Mouse (Mus musculus) limb, embryonic 11.5 days (tissue): Measurements from ENCODE around the gene Slc17a7. TPM values are rescaled to one million over a fixed set of nuclear protein-coding genes. Genes with fewer than 3 reads are reported as not detected.

Source experiments
- ATAC-seq: fragments of 200-750 bp; cut with Nextera tagmentation; 2 replicates; pipeline ENCODE4 v1.8.0; 2017; ENCODE audit warnings: low read depth; ENCODE audit not compliant: insufficient number of reproducible peaks, low FRiP score, low TSS enrichment
- DNase-seq: peaks from one replicate; pipeline ENCODE4 v3.0.0-alpha.2; 2015; ENCODE audit warnings: low spot score
- H3K27ac ChIP-seq: fragments of 300-500 bp; sonication (generic); replicated peaks from 2 replicates; pipeline ENCODE4 v1.5.1; 2014; ENCODE audit warnings: low read depth, mild to moderate bottlenecking, low read length
- H3K27me3 ChIP-seq: fragments of 300-500 bp; sonication (generic); 2 replicates; pipeline ENCODE4 v1.6.1; 2014; ENCODE audit warnings: mild to moderate bottlenecking, low read length, mixed read lengths; ENCODE audit not compliant: control insufficient read depth, insufficient read depth
- H3K36me3 ChIP-seq: fragments of 300-500 bp; sonication (generic); 2 replicates; pipeline ENCODE4 v1.6.1; 2014; ENCODE audit warnings: mild to moderate bottlenecking, low read length, moderate library complexity, mixed read lengths; ENCODE audit not compliant: control insufficient read depth, insufficient read depth
- H3K4me1 ChIP-seq: fragments of 300-500 bp; sonication (generic); 2 replicates; pipeline ENCODE4 v1.6.1; 2014; ENCODE audit warnings: low read length, mixed read lengths; ENCODE audit not compliant: control insufficient read depth, insufficient read depth
- H3K4me2 ChIP-seq: fragments of 300-500 bp; sonication (generic); 2 replicates; pipeline ENCODE4 v1.6.1; 2014; ENCODE audit warnings: low read depth, mild to moderate bottlenecking, moderate library complexity; ENCODE audit not compliant: severe bottlenecking
- H3K4me3 ChIP-seq: fragments of 300-500 bp; sonication (generic); 2 replicates; pipeline ENCODE4 v1.5.1; 2014; ENCODE audit warnings: low read depth, low read length
- H3K9ac ChIP-seq: fragments of 300-500 bp; sonication (generic); 2 replicates; pipeline ENCODE4 v1.6.1; 2014; ENCODE audit warnings: mild to moderate bottlenecking, low read length
- H3K9me3 ChIP-seq: fragments of 300-500 bp; sonication (generic); 2 replicates; pipeline ENCODE4 v1.6.1; 2016; ENCODE audit warnings: low read length; ENCODE audit not compliant: control insufficient read depth
- WGBS: fragments of 180-500 bp; shearing (Covaris S2); extraction: QIAGEN DNeasy Blood & Tissue Kit; methylation state at CpG from one replicate; pipeline ENCODE4 v1.1.7; 2014; 5-methylcytosine and 5-hydroxymethylcytosine counted together
- polyA plus RNA-seq: library from polyadenylated mRNA; unstranded; fragments of >200 nt; fragmentation: Nextera tagmentation; extraction: Ambion mirVana; gene quantifications from 2 replicates; pipeline ENCODE4 v1.2.1, GENCODE M21; 2014

Slc17a7 gene
- polyA plus RNA-seq, 1 experiment from 2014 or later, result 0.11 TPM

DNA sequence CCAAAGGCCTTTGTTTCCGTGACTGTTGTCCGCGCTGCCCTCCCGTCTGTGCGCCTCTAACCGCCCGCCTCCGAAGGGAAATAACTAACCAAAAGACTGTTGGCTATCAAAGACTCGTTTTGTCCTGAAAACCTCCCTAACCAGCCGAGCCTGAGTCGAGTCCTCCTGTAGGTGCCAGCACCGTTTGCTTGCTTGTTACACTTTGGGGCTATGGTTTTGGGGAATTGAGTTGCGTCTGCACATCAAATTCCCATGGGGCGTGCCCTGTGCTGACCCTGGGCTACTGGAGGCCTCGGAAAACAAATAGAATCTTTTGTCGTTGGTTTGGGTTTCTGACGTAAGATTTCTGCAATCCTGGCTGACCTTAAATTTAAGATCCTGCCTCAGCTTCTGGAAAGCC is 34.4 kb upstream of the Slc17a7 start:
- peak; percentile 80 for DNase-seq
- under 1% methylated on average over 17 of the region's 17 CpGs for WGBS
- Histone ChIP-seq H3K4me1 (peaks cover 27% of the 10 kb centered on the region), H3K4me3 (peak overlapping the region; percentile 99), H3K4me2 (peak overlapping the region; percentile 63), H3K9me3 (no peaks in the 10 kb centered on the region), H3K36me3 (peaks cover 23% of the 10 kb centered on the region), H3K27ac (peak overlapping the region; percentile 90), H3K9ac (peak overlapping the region; percentile 89), H3K27me3 (no peaks in the 10 kb centered on the region)
- no peak; the same call in 1 of the 2 replicates for ATAC-seq

DNA sequence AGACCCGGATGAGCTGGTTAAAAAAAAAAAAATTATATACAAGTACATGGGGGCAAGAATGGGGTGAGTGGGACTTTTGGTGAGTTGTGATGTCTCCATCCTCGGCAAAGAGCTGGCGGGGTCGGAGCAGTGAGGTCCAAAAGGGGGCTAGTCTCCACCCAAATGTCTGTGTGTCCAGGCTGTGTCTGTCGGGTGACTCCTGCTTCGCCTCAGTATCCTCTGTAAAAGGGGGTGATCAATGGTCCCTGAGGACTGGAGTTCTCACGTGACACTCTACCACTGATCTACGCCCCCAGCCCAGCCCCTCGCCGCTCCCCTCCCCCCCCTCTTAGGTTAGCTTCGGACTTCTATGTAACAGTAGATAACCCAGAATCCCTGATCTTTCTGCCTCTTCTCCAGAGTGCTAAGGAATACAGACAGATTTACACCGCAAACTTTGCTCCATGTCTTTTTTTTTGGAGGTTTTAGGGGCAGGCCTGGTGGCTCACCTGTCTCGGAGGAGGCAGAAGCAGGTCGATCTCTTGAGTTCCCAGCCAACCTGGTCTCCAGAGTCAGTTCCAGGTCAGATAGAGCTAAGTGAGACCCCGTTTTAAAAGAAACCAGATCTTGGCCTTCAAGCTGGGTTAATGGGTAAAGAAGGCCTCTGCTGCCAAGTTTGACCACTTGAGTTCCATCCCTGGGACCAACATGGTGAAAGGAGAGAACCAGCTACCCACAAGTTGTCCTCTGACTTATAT is 33.8 kb upstream of the Slc17a7 start:
- DNase-seq, result no peak
- 57% methylated on average over 15 of the region's 15 CpGs for WGBS

DNA sequence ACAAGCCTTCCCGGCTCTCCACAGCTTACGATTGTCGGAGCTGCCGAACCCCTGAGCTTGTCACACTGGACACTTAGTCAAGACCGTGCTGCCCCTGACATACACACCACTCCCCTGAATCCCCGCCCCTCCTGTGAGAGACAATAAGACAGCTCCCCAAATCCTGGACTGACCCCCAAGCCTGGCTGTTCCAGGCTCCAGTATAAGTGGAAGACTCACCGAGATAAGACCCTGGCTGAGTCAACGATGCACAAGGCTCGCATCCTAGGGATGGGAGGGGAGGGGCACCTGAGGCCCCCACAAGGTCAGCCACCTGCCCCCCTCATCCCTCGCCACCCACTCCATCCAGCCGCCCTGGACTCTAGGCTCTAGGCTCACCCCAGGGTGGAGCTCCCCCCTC is 31.9 kb upstream of the Slc17a7 start:
- Histone ChIP-seq H3K4me1 (peaks cover 10% of the 10 kb centered on the region), H3K4me2 (no peak overlapping the region), H3K9me3 (no peaks in the 10 kb centered on the region), H3K27me3 (no peaks in the 10 kb centered on the region), H3K36me3 (peaks cover 5% of the 10 kb centered on the region), H3K27ac (no peak overlapping the region), H3K4me3 (no peak overlapping the region), H3K9ac (no peak overlapping the region)
- no peak for ATAC-seq
- no peak for DNase-seq
- WGBS, result 82% methylated on average over 11 of the region's 11 CpGs

More for the DNA sequence above, 33.8 kb upstream of the Slc17a7 start:
- no peaks in the 10 kb centered on the region for H3K27me3 ChIP-seq
- H3K9ac ChIP-seq, result peak overlapping the region; percentile 89
- ATAC-seq, result no peak
- peaks cover 27% of the 10 kb centered on the region for H3K4me1 ChIP-seq
- H3K27ac ChIP-seq, result peak overlapping the region; percentile 90
- no peaks in the 10 kb centered on the region for H3K9me3 ChIP-seq
- peak overlapping the region; percentile 99; the same call in 1 of the 2 replicates for H3K4me3 ChIP-seq
- H3K36me3 ChIP-seq, result peaks cover 23% of the 10 kb centered on the region
- peak overlapping the region; percentile 63 for H3K4me2 ChIP-seq

DNA sequence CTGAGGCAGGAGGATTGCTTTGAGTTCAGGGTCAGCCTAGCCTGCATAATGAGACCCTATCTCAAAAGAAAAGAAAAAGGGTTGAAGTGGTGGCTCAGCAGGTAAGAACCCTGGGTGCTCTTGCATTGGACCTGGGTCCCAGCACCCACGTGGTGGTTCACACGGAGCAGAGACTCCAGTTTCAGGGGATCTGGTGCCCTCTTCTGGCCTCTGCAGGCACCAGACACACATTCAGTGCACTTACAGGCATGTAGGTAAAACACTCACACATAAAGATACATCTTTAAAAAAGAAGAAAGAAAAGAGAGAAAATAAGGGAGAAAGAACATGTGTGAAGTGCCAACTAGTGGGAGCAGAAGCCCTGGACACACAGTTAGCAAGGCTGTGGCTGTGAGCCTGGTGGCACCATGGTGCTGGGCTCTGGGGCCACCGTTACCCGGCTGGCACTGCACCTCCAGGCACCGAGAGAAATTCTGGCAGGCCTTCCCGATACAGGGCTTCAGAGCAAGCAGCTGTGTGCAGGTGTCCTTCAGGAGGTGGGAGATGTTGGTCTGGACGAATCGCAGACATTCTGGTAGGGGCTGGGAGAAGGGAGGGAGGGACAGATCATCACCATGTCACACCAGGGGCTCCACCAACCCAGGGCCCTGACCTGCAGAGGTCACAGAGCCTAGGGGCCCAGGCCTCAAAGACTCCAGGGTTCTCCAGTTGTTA is 30.1 kb upstream of the Slc17a7 start:
- H3K36me3 ChIP-seq, result no peaks in the 10 kb centered on the region
- DNase-seq, result no peak
- ATAC-seq, result no peak
- no peak overlapping the region for H3K4me2 ChIP-seq
- no peaks in the 10 kb centered on the region; the same call in 1 of the 2 replicates for H3K27me3 ChIP-seq
- 76% methylated on average over 8 of the region's 8 CpGs for WGBS
- H3K27ac ChIP-seq, result no peak overlapping the region
- H3K4me3 ChIP-seq, result no peak overlapping the region
- H3K9ac ChIP-seq, result no peak overlapping the region
- H3K9me3 ChIP-seq, result no peaks in the 10 kb centered on the region
- 0 out of 2 replicates have a peak, but pooled peaks cover 4% of the 10 kb centered on the region for H3K4me1 ChIP-seq

DNA sequence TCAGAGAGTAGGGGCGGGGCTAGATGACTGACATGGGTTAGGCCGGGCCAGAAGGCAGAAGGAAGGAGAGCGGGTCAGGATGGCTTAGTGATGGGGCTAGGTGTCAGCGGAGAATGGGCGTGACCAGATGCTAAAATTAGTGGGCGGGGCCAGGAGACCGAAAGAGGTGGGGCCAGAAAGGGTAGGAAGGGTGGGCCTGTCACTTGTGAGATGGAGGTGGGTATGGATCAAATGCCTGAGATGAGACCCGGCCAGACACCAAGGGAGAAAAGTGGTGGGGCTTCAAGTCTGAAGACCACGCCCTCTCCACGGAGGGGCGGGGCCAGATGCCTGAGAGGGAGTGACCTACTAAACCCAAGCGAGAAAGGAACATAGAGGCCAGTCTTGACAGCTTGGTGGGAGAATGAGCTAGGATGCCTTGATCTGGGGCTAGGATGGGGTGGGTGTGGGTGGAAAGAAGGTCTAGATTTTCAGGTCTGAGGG is 29.2 kb upstream of the Slc17a7 start:
- Histone ChIP-seq H3K27ac (no peak overlapping the region), H3K27me3 (no peaks in the 10 kb centered on the region; the same call in 1 of the 2 replicates), H3K9ac (no peak overlapping the region), H3K9me3 (no peaks in the 10 kb centered on the region), H3K36me3 (no peaks in the 10 kb centered on the region), H3K4me3 (no peak overlapping the region), H3K4me2 (no peak overlapping the region), H3K4me1 (0 out of 2 replicates have a peak, but pooled peaks cover 4% of the 10 kb centered on the region)
- WGBS, result 5% methylated on average over 12 of the region's 12 CpGs
- ATAC-seq (no peak), DNase-seq (no peak)

DNA sequence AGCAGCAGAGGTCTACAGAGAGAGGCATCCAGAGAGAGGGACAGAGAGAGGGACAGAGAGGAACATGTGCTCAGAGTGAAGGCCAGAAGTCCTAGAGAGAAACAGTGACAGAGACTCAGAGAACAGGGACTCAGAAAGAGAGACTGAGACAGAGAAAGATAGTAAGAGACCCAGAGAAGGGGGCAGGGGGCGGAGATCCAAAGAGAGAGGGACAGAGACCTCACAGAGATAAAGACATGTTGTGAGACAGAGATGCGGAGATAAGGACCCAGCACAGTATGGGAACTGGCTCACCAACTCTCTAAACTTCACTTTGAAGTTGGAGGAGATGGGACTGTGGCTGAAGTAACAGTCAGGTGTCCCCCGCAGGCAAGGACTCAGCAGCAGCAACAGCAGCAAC is 28.4 kb upstream of the Slc17a7 start:
- no peak overlapping the region for H3K27ac ChIP-seq
- DNase-seq, result no peak
- no peak for ATAC-seq

DNA sequence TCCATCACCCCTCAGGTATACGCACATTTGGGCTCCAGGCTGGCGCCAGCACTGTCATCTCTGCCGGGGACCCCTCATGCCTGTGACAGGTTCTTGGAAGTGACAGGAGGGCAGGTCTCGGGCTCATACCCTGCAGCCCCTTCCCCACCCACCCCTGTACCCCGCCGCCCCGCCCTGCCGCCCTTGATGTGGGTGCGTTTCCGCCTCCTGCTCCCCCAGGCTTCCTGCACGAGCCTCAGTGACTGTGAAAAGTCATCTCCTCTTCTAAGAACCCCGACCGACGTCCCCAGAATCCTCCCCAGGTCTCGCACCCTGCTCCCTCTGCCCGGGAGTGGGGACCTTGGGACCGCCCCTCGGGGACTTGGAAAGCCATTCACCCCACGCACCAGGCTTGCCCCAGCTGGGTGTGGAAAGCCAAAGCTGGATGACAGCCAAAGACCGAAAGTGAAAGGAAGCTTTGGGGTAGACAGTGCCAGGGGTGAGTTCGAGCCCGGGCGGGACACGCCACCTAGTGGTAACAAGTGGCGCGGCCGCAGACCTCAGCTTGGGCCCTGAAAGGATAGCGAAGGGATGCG is 27.7 kb upstream of the Slc17a7 start, which contains the start of the genes Gm45713 and Flt3l:
TSS of gene Gm45713 (minus strand) at position 239 of the 575 bp plus-strand sequence.
TSS of gene Flt3l (minus strand) at position 440 of the 575 bp plus-strand sequence.
- H3K27me3 ChIP-seq, result no peaks in the 10 kb centered on the region; the same call in 1 of the 2 replicates
- H3K4me1 ChIP-seq, result no peaks in the 10 kb centered on the region
- H3K27ac ChIP-seq, result no peak within 1 kb of the TSS
- H3K4me3 ChIP-seq, result peak within 1 kb of the TSS; percentile 37
- H3K9me3 ChIP-seq, result no peaks in the 10 kb centered on the region
- ATAC-seq, result peak; percentile 65
- no peaks in the 10 kb centered on the region for H3K36me3 ChIP-seq
- WGBS, result 3% methylated on average over 29 of the region's 29 CpGs
- DNase-seq, result peak; percentile 87
- peak within 1 kb of the TSS; percentile 62 for H3K4me2 ChIP-seq
- peak within 1 kb of the TSS; percentile 58 for H3K9ac ChIP-seq

More for the DNA sequence above, 28.4 kb upstream of the Slc17a7 start:
- 71% methylated on average over 3 of the region's 3 CpGs for WGBS
- no peaks in the 10 kb centered on the region for H3K9me3 ChIP-seq
- no peaks in the 10 kb centered on the region for H3K4me1 ChIP-seq
- no peak overlapping the region for H3K9ac ChIP-seq
- no peaks in the 10 kb centered on the region; the same call in 1 of the 2 replicates for H3K27me3 ChIP-seq
- no peaks in the 10 kb centered on the region for H3K36me3 ChIP-seq
- H3K4me2 ChIP-seq, result no peak overlapping the region
- H3K4me3 ChIP-seq, result no peak overlapping the region
